Mouse (Mus musculus) lung, embryonic 15.5 days (tissue): ENCODE results near the gene Mterf1a. TPM values are rescaled to one million over a fixed set of nuclear protein-coding genes. Genes with fewer than 3 reads are reported as not detected.
"Not testable (repeated sequence)": the region's sequence is repeated elsewhere in the genome, so short reads cannot be mapped to it uniquely, and the experiment has no call there.

Source experiments
- ATAC-seq: fragments of 200-750 bp; cut with Nextera tagmentation; 2 replicates; pipeline ENCODE4 v1.8.0; 2017; ENCODE audit warnings: moderate number of reproducible peaks, borderline replicate concordance; ENCODE audit not compliant: low FRiP score, low TSS enrichment; ENCODE audit errors: extremely low read depth
- H3K27ac ChIP-seq: fragments of 300-500 bp; sonication (generic); 2 replicates; pipeline ENCODE4 v1.5.1; 2015; ENCODE audit warnings: moderate library complexity, mild to moderate bottlenecking, inconsistent platforms
- H3K27me3 ChIP-seq: fragments of 300-500 bp; sonication (generic); 2 replicates; pipeline ENCODE4 v1.6.1; 2015; ENCODE audit warnings: inconsistent platforms
- H3K36me3 ChIP-seq: fragments of 300-500 bp; sonication (generic); 2 replicates; pipeline ENCODE4 v1.6.1; 2015; ENCODE audit warnings: inconsistent platforms
- H3K4me1 ChIP-seq: fragments of 300-500 bp; sonication (generic); 2 replicates; pipeline ENCODE4 v1.6.1; 2015; ENCODE audit warnings: inconsistent platforms
- H3K4me2 ChIP-seq: fragments of 300-500 bp; sonication (generic); 2 replicates; pipeline ENCODE4 v1.6.1; 2015; ENCODE audit warnings: inconsistent platforms, mild to moderate bottlenecking, moderate library complexity
- H3K4me3 ChIP-seq: fragments of 300-500 bp; sonication (generic); 2 replicates; pipeline ENCODE4 v1.5.1; 2015; ENCODE audit warnings: mild to moderate bottlenecking, inconsistent platforms
- H3K9ac ChIP-seq: fragments of 300-500 bp; sonication (generic); 2 replicates; pipeline ENCODE4 v1.6.1; 2015; ENCODE audit warnings: inconsistent platforms
- H3K9me3 ChIP-seq: fragments of 300-500 bp; sonication (generic); 2 replicates; pipeline ENCODE4 v1.6.1; 2016; ENCODE audit warnings: inconsistent platforms
- WGBS: fragments of 180-500 bp; shearing (Covaris S2); methylation state at CpG from one replicate; pipeline ENCODE4 v1.1.7; 2015; 5-methylcytosine and 5-hydroxymethylcytosine counted together
- polyA plus RNA-seq: library from polyadenylated mRNA; unstranded; fragments of >200 nt; fragmentation: Nextera tagmentation; extraction: Ambion mirVana; gene quantifications from 2 replicates; pipeline ENCODE4 v1.2.1, GENCODE M21; 2015

The Mterf1a gene
- polyA plus RNA-seq, 1 experiment from 2014 or later, result 7.6 TPM

- H3K4me2 ChIP-seq, result peak within 1 kb of the TSS; percentile 78
- peak within 1 kb of the TSS; percentile 81 for H3K4me3 ChIP-seq
- peak; percentile 92 for ATAC-seq
- H3K27ac ChIP-seq, result peak within 1 kb of the TSS; percentile 73
- H3K36me3 ChIP-seq, result no peaks in the 10 kb centered on the region
- no peaks in the 10 kb centered on the region for H3K27me3 ChIP-seq
- H3K9me3 ChIP-seq, result no peaks in the 10 kb centered on the region
- H3K9ac ChIP-seq, result peak within 1 kb of the TSS; percentile 81
- WGBS, result under 1% methylated on average over 54 of the region's 82 CpGs
- H3K4me1 ChIP-seq, result peaks cover 11% of the 10 kb centered on the region
Observed at GRCm38 (mm10) chr5:3927801-3928689, 34.3 kb upstream of the Mterf1a start, which contains the start of gene Akap9. Gene Akap9 (plus strand): TSS chr5:3928054.

DNA sequence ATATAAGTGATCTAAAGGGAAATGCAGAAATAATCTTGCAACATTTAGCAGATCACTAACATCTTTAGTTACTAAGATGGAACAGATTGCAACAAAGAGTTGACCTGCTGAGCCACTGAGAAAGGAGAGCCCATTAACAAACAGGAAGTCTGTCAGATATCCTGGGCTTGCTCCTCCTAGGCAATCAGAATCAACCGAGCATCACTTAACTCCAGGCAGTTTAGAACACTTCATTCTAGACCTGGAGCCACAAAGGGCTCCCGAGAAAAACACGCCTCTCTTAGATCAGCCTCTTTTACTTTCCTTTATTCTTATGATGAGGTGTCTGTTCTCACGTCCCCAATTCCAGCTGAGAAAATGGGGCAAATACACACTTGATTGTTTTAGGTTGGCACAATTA, 32.9 kb upstream of the Mterf1a start:
- Histone ChIP-seq H3K4me3 (no peak overlapping the region), H3K4me1 (peaks cover 11% of the 10 kb centered on the region), H3K36me3 (no peaks in the 10 kb centered on the region), H3K4me2 (no peak overlapping the region), H3K9ac (no peak overlapping the region), H3K27ac (no peak overlapping the region), H3K9me3 (no peaks in the 10 kb centered on the region), H3K27me3 (no peaks in the 10 kb centered on the region)
- 46% methylated on average over 4 of the region's 4 CpGs for WGBS
- ATAC-seq, result no peak

- no peak overlapping the region for H3K27ac ChIP-seq
- no peak overlapping the region for H3K9ac ChIP-seq
- H3K36me3 ChIP-seq, result no peaks in the 10 kb centered on the region
- H3K27me3 ChIP-seq, result no peaks in the 10 kb centered on the region
- H3K4me3 ChIP-seq, result no peak overlapping the region
- no peaks in the 10 kb centered on the region for H3K9me3 ChIP-seq
- H3K4me1 ChIP-seq, result no peaks in the 10 kb centered on the region
- 85% methylated on average over 2 of the region's 2 CpGs for WGBS
- H3K4me2 ChIP-seq, result no peak overlapping the region
- no peak for ATAC-seq
Observed at GRCm38 (mm10) chr5:3922350-3922749, 28.6 kb upstream of the Mterf1a start.

- Histone ChIP-seq H3K4me1 (no peaks in the 10 kb centered on the region), H3K9me3 (no peaks in the 10 kb centered on the region), H3K9ac (no peak overlapping the region), H3K27ac (no peak overlapping the region), H3K36me3 (no peaks in the 10 kb centered on the region), H3K27me3 (no peaks in the 10 kb centered on the region), H3K4me3 (no peak overlapping the region), H3K4me2 (no peak overlapping the region)
- ATAC-seq, result no peak
- 52% methylated on average over 2 of the region's 2 CpGs for WGBS
Observed at GRCm38 (mm10) chr5:3905471-3905870, 11.7 kb upstream of the Mterf1a start.

- not testable (repeated sequence) for H3K9ac ChIP-seq, H3K27me3 ChIP-seq, H3K9me3 ChIP-seq, ATAC-seq, H3K36me3 ChIP-seq, H3K4me2 ChIP-seq, H3K27ac ChIP-seq, H3K4me1 ChIP-seq
- H3K4me3 ChIP-seq, result peak overlapping the region; percentile 25
- WGBS, result 96% methylated on average over 4 of the region's 4 CpGs
Observed at GRCm38 (mm10) chr5:3894294-3894619, 524 bp upstream of the Mterf1a start.

GRCm38 (mm10) chr5:3889201-3889600, 4.5 kb downstream of the Mterf1a start:
- no peak for ATAC-seq
- Histone ChIP-seq H3K27me3 (no peaks in the 10 kb centered on the region), H3K9me3 (no peaks in the 10 kb centered on the region), H3K36me3 (no peaks in the 10 kb centered on the region), H3K27ac (no peak overlapping the region), H3K4me2 (no peak overlapping the region), H3K4me1 (no peaks in the 10 kb centered on the region), H3K9ac (no peak overlapping the region), H3K4me3 (no peak overlapping the region)

GRCm38 (mm10) chr5:3886862-3887261, 6.9 kb downstream of the Mterf1a start:
- not testable (repeated sequence) for H3K4me3 ChIP-seq, H3K9ac ChIP-seq, ATAC-seq, H3K36me3 ChIP-seq, H3K9me3 ChIP-seq, H3K4me1 ChIP-seq, H3K27me3 ChIP-seq, H3K27ac ChIP-seq, H3K4me2 ChIP-seq
- WGBS, result 68% methylated on average over 7 of the region's 7 CpGs

DNA sequence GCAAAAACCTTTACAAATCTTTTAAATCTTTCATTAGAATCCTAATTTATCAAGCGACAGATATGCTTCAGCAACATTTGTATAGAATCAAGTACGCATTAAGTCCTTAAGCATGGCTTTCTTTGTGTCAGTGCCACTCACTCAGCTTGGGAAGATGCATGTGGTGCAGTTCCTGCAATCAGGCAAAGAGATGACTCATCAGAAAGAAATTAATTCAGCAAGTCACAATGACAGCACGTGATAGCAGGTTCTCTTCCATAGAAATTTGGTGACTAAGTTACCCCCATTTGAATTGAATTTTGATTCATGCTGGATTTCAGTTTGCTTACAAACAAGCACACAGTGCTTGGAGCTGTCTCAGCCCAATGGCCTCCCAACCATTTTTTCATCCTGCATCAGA, 20.2 kb downstream of the Mterf1a start:
- Histone ChIP-seq H3K27ac (no peak overlapping the region), H3K36me3 (no peaks in the 10 kb centered on the region), H3K9ac (no peak overlapping the region), H3K4me3 (no peak overlapping the region), H3K9me3 (no peaks in the 10 kb centered on the region), H3K4me1 (no peaks in the 10 kb centered on the region), H3K27me3 (no peaks in the 10 kb centered on the region), H3K4me2 (no peak overlapping the region)
- 84% methylated on average over 3 of the region's 3 CpGs for WGBS
- no peak for ATAC-seq

DNA sequence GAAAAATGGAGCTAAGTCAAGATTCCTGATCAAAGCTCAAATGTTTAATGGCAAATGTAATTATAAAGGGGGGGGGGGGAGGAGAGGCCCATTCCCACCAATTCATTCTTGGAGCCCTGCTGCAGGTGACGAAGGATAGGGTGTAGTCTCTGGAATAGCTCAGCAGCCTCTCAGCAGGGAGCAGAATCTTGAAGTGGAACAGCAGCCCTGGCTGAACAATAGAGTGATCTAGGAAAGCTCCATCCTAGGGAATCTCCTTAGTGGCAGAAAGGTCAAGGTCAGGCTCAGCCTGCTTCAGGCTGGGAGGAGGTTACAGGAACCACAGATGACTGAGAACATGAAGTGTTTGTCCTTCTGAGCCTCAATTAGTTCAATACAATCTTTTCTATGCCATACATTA, 21.4 kb downstream of the Mterf1a start:
- no peak overlapping the region for H3K27ac ChIP-seq
- H3K4me2 ChIP-seq, result no peak overlapping the region
- no peak for ATAC-seq
- no peaks in the 10 kb centered on the region for H3K36me3 ChIP-seq
- 74% methylated on average over 1 of the region's 1 CpGs for WGBS
- H3K9ac ChIP-seq, result no peak overlapping the region
- no peaks in the 10 kb centered on the region for H3K9me3 ChIP-seq
- no peak overlapping the region for H3K4me3 ChIP-seq
- no peaks in the 10 kb centered on the region for H3K27me3 ChIP-seq
- H3K4me1 ChIP-seq, result no peaks in the 10 kb centered on the region

GRCm38 (mm10) chr5:3870161-3870560, 23.6 kb downstream of the Mterf1a start:
- WGBS, result 68% methylated on average over 4 of the region's 4 CpGs
- no peak overlapping the region for H3K9ac ChIP-seq
- H3K36me3 ChIP-seq, result no peaks in the 10 kb centered on the region
- no peak for ATAC-seq
- H3K4me2 ChIP-seq, result no peak overlapping the region
- no peak overlapping the region for H3K27ac ChIP-seq
- H3K9me3 ChIP-seq, result no peaks in the 10 kb centered on the region
- no peak overlapping the region for H3K4me3 ChIP-seq
- no peaks in the 10 kb centered on the region for H3K27me3 ChIP-seq
- H3K4me1 ChIP-seq, result no peaks in the 10 kb centered on the region

GRCm38 (mm10) chr5:3845026-3845425, 48.7 kb downstream of the Mterf1a start, which contains the start of gene Lrrd1:
Gene Lrrd1 (plus strand): TSS chr5:3845173.
- no peaks in the 10 kb centered on the region for H3K27me3 ChIP-seq
- ATAC-seq, result no peak
- H3K4me1 ChIP-seq, result no peaks in the 10 kb centered on the region
- H3K9me3 ChIP-seq, result no peaks in the 10 kb centered on the region
- peak within 1 kb of the TSS; percentile 56 for H3K4me2 ChIP-seq
- 8% methylated on average over 24 of the region's 24 CpGs for WGBS
- no peak within 1 kb of the TSS for H3K9ac ChIP-seq
- peaks cover 6% of the 10 kb centered on the region; the same call in 1 of the 2 replicates for H3K36me3 ChIP-seq
- peak within 1 kb of the TSS; percentile 25 for H3K4me3 ChIP-seq
- no peak within 1 kb of the TSS for H3K27ac ChIP-seq
